Mouse (Mus musculus) induced T-regulatory cell, adult 2 months (primary cell): ENCODE data around the gene Akr1b8.
"Not testable (repeated sequence)": the region's sequence is repeated elsewhere in the genome, so short reads cannot be mapped to it uniquely, and the experiment has no call there.

Source experiments
- DNase-seq: peaks from one replicate; pipeline ENCODE4 v3.0.0-alpha.2; 2012; ENCODE audit warnings: low read depth

Gene Akr1b8

GRCm38 (mm10) chr6:34353658-34354353 is at the start of gene Akr1b8:
Akr1b8 (plus strand) TSS chr6:34354119.
- no peak for DNase-seq

- no peak for DNase-seq
Observed at GRCm38 (mm10) chr6:34304675-34305241, 49.2 kb upstream of the Akr1b8 start.

GRCm38 (mm10) chr6:34306797-34307196 is 47.1 kb upstream of the Akr1b8 start:
- no peak for DNase-seq

- no peak for DNase-seq
Observed at GRCm38 (mm10) chr6:34309526-34309925, 44.4 kb upstream of the Akr1b8 start.

GRCm38 (mm10) chr6:34310023-34310595 is 43.8 kb upstream of the Akr1b8 start:
- DNase-seq, result no peak

GRCm38 (mm10) chr6:34313386-34313785 is 40.5 kb upstream of the Akr1b8 start:
- DNase-seq, result no peak

- no peak for DNase-seq
Observed at GRCm38 (mm10) chr6:34313921-34314320, 40.0 kb upstream of the Akr1b8 start.

GRCm38 (mm10) chr6:34316854-34317771 is 36.8 kb upstream of the Akr1b8 start, which contains the start of gene Akr1b3:
Akr1b3 (minus strand) TSS chr6:34317478.
- DNase-seq, result peak; percentile 93

GRCm38 (mm10) chr6:34318172-34318571 is 35.7 kb upstream of the Akr1b8 start:
- no peak for DNase-seq

GRCm38 (mm10) chr6:34318636-34319035 is 35.3 kb upstream of the Akr1b8 start:
- peak; percentile 24 for DNase-seq

GRCm38 (mm10) chr6:34322121-34322520 is 31.8 kb upstream of the Akr1b8 start:
- DNase-seq, result no peak

GRCm38 (mm10) chr6:34331379-34331778 is 22.5 kb upstream of the Akr1b8 start:
- no peak for DNase-seq

GRCm38 (mm10) chr6:34331804-34332203 is 22.1 kb upstream of the Akr1b8 start:
- not testable (repeated sequence) for DNase-seq

GRCm38 (mm10) chr6:34334673-34335072 is 19.2 kb upstream of the Akr1b8 start:
- DNase-seq, result no peak

GRCm38 (mm10) chr6:34337799-34338198 is 16.1 kb upstream of the Akr1b8 start:
- no peak for DNase-seq

- no peak for DNase-seq
Observed at GRCm38 (mm10) chr6:34341991-34342390, 11.9 kb upstream of the Akr1b8 start.

GRCm38 (mm10) chr6:34342476-34342875 is 11.4 kb upstream of the Akr1b8 start:
- DNase-seq, result no peak

- DNase-seq, result no peak
Observed at GRCm38 (mm10) chr6:34343426-34343825, 10.5 kb upstream of the Akr1b8 start.

GRCm38 (mm10) chr6:34344135-34344850 is 9.6 kb upstream of the Akr1b8 start:
- DNase-seq, result no peak

- DNase-seq, result no peak
Observed at GRCm38 (mm10) chr6:34344935-34345334, 9.0 kb upstream of the Akr1b8 start.

- peak; percentile 79 for DNase-seq
Observed at GRCm38 (mm10) chr6:34346096-34346898, 7.6 kb upstream of the Akr1b8 start.
